7 mouse cellular contexts compared by ENCODE assay signal in the genomic region with DNA sequence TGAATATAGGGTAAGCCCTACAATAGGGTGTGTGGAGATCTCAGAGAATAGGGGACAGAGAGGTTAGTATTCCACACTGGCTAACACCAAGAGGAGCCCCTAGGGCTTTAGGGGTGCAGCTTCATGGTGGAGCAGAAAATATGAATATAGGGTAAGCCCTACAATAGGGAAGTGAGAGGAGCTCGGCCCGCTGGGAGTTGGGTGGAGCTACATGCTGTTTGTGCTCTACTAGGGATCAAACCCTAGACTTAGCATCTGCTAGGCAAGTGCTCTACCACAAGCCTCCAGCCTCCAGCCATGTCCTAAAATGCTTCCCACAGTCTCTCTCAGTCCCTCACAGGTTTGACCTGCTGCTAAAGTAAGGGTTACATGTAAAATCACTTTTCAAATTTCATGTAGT.
DNase-seq lines count a peak whose midpoint lies in the region; ATAC-seq and TF ChIP-seq lines count a peak whose summit lies in the region.
"Not testable (repeated sequence)": the region's sequence is repeated elsewhere in the genome, so short reads cannot be mapped to it uniquely, and the experiment has no call there.

No protein-coding gene starts in this region.

- H3K27ac ChIP-seq in MEL (ENCODE audit: control insufficient read depth, low read depth, low read length) = not testable (repeated sequence)
- peak overlapping the region; percentile 61; the same call in 1 of the 2 replicates for H3K27ac ChIP-seq in embryonic facial prominence, embryonic 13.5 days
- H3K27ac ChIP-seq in kidney, postnatal 0 days = peak overlapping the region; percentile 37; the same call in 1 of the 2 replicates
- H3K27ac ChIP-seq in liver, embryonic 12.5 days = peak overlapping the region; percentile 73
- peak overlapping the region; percentile 70 for H3K27ac ChIP-seq in lung, embryonic 16.5 days (ENCODE audit: low read length)

- not testable (repeated sequence) for H3K4me3 ChIP-seq in MEL (ENCODE audit: control insufficient read depth in 1 of 2, insufficient read depth in 1 of 2, low read depth in 2 of 2, low read length in 2 of 2); embryonic facial prominence, embryonic 13.5 days; kidney, postnatal 0 days (replicated peaks; ENCODE audit: low read depth, low read length); liver, embryonic 12.5 days; lung, embryonic 16.5 days (ENCODE audit: low read length)

- peaks cover 0 to 13% of the 10 kb centered on the region in 2 experiments; a peak in 2 of 4 replicates for H3K36me3 ChIP-seq in MEL (ENCODE audit: control insufficient read depth in 1 of 2, insufficient read depth in 2 of 2, low read length in 2 of 2)
- H3K36me3 ChIP-seq in embryonic facial prominence, embryonic 13.5 days; kidney, postnatal 0 days (ENCODE audit: insufficient read depth, low read length); lung, embryonic 16.5 days (ENCODE audit: control insufficient read depth, insufficient read depth, low read length): not testable (repeated sequence)
- H3K36me3 ChIP-seq in liver, embryonic 12.5 days = peaks cover 13% of the 10 kb centered on the region

- 77% methylated on average over 2 of the region's 2 CpGs for WGBS in embryonic facial prominence, embryonic 13.5 days
- 94% methylated on average over 2 of the region's 2 CpGs for WGBS in kidney, postnatal 0 days
- WGBS in liver, embryonic 12.5 days (ENCODE audit: insufficient replicate concordance) = 56% methylated on average over 2 of the region's 2 CpGs
- WGBS in lung, embryonic 16.5 days = 72% methylated on average over 2 of the region's 2 CpGs

- TF ChIP-seq POLR2A in MEL (IDR thresholded peaks at IDR 0.05; ENCODE audit: control insufficient read depth in 1 of 2, insufficient read depth in 1 of 2, low read depth in 1 of 2, low read length in 2 of 2, poor library complexity in 1 of 2) = not testable (repeated sequence)

- not testable (repeated sequence) for H3K4me2 ChIP-seq in embryonic facial prominence, embryonic 13.5 days; kidney, postnatal 0 days (ENCODE audit: low read length); lung, embryonic 16.5 days (ENCODE audit: low read depth, low read length)
- peak overlapping the region; percentile 48 for H3K4me2 ChIP-seq in liver, embryonic 12.5 days

- TF ChIP-seq RAD21 in MEL (IDR thresholded peaks at IDR 0.05; ENCODE audit: low read depth, low read length) = not testable (repeated sequence)

- TF ChIP-seq CTCF in MEL (IDR thresholded peaks at IDR 0.05 in 2 of 3, conservative IDR thresholded peaks at IDR 0.05 in 1 of 3; ENCODE audit: control insufficient read depth in 1 of 3, insufficient read depth in 1 of 3, low read depth in 2 of 3, low read length in 3 of 3, poor library complexity in 1 of 3, severe bottlenecking in 1 of 3); kidney, postnatal 0 days (IDR thresholded peaks at IDR 0.05; ENCODE audit: low read depth): not testable (repeated sequence)

- peak; percentile 62 for DNase-seq in MEL (ENCODE audit: low read depth, low spot score)
- DNase-seq in kidney, postnatal 0 days (ENCODE audit: low spot score) = not testable (repeated sequence)
- DNase-seq in thymus, postnatal 25 days = peak; percentile 23

- H3K9ac ChIP-seq in MEL (ENCODE audit: control insufficient read depth, low read depth, low read length, poor library complexity, severe bottlenecking) = 0 out of 2 replicates have a peak overlapping the region, but pooled peaks have one; percentile 25
- H3K9ac ChIP-seq in embryonic facial prominence, embryonic 13.5 days; kidney, postnatal 0 days (ENCODE audit: low read depth, low read length); lung, embryonic 16.5 days (ENCODE audit: low read length): not testable (repeated sequence)
- H3K9ac ChIP-seq in liver, embryonic 12.5 days = peak overlapping the region; percentile 12; the same call in 1 of the 2 replicates

- ATAC-seq in embryonic facial prominence, embryonic 13.5 days (ENCODE audit: insufficient number of reproducible peaks, insufficient read depth, low FRiP score, low TSS enrichment, low read depth); kidney, postnatal 0 days (replicated peaks; ENCODE audit: low FRiP score, low read depth); lung, embryonic 16.5 days (ENCODE audit: low read depth): not testable (repeated sequence)
- ATAC-seq in liver, embryonic 12.5 days = peak; percentile 27; the same call in 1 of the 2 replicates
- peak; percentile 47 for ATAC-seq in neutrophil, adult 5-6 weeks (ENCODE audit: extremely low read depth, insufficient number of reproducible peaks, low FRiP score, poor library complexity, severe bottlenecking)

- not testable (repeated sequence) for H3K9me3 ChIP-seq in MEL (replicated peaks; ENCODE audit: insufficient read depth, low read length); embryonic facial prominence, embryonic 13.5 days; kidney, postnatal 0 days (replicated peaks; ENCODE audit: low read length); liver, embryonic 12.5 days (replicated peaks); lung, embryonic 16.5 days (ENCODE audit: control insufficient read depth, low read length)

- not testable (repeated sequence) for H3K27me3 ChIP-seq in MEL (ENCODE audit: control insufficient read depth in 1 of 2, insufficient read depth in 2 of 2, low read length in 2 of 2); embryonic facial prominence, embryonic 13.5 days; kidney, postnatal 0 days (ENCODE audit: insufficient read depth, low read length); liver, embryonic 12.5 days (replicated peaks); lung, embryonic 16.5 days (ENCODE audit: control insufficient read depth, insufficient read depth, low read depth, low read length)

- peaks cover 4 to 19% of the 10 kb centered on the region in 2 experiments for H3K4me1 ChIP-seq in MEL (ENCODE audit: control insufficient read depth in 1 of 2, insufficient read depth in 2 of 2, low read length in 2 of 2)
- peaks cover 70% of the 10 kb centered on the region for H3K4me1 ChIP-seq in embryonic facial prominence, embryonic 13.5 days
- peaks cover 14% of the 10 kb centered on the region for H3K4me1 ChIP-seq in kidney, postnatal 0 days (replicated peaks; ENCODE audit: insufficient read depth, low read length)
- H3K4me1 ChIP-seq in liver, embryonic 12.5 days = peaks cover 76% of the 10 kb centered on the region
- H3K4me1 ChIP-seq in lung, embryonic 16.5 days (replicated peaks; ENCODE audit: control insufficient read depth, insufficient read depth, low read length) = peaks cover 38% of the 10 kb centered on the region

- not testable (repeated sequence) for TF ChIP-seq EP300 in MEL (IDR thresholded peaks at IDR 0.05; ENCODE audit: low read depth in 1 of 2, low read length in 2 of 2)

- not testable (repeated sequence) for H3K79me2 ChIP-seq in MEL (ENCODE audit: control insufficient read depth, insufficient read depth, low read length, poor library complexity)
